Mouse (Mus musculus) midbrain, embryonic 13.5 days (tissue): ENCODE results near the gene Gxylt1. TPM values are rescaled to one million over a fixed set of nuclear protein-coding genes. Genes with fewer than 3 reads are reported as not detected.

Experiments
- ATAC-seq: fragments of 200-750 bp; cut with Nextera tagmentation; 2 replicates; pipeline ENCODE4 v1.8.0; 2017; ENCODE audit warnings: mild to moderate bottlenecking, moderate TSS enrichment, moderate library complexity
- H3K27ac ChIP-seq: fragments of 300-500 bp; sonication (generic); 2 replicates; pipeline ENCODE4 v1.5.1; 2015; ENCODE audit warnings: inconsistent platforms, mild to moderate bottlenecking, moderate library complexity
- H3K27me3 ChIP-seq: fragments of 300-500 bp; sonication (generic); 2 replicates; pipeline ENCODE4 v1.6.1; 2015; ENCODE audit warnings: mild to moderate bottlenecking, inconsistent platforms
- H3K36me3 ChIP-seq: fragments of 300-500 bp; sonication (generic); 2 replicates; pipeline ENCODE4 v1.6.1; 2015; ENCODE audit warnings: mild to moderate bottlenecking, inconsistent platforms
- H3K4me1 ChIP-seq: fragments of 300-500 bp; sonication (generic); replicated peaks from 2 replicates; pipeline ENCODE4 v1.6.1; 2015; ENCODE audit warnings: inconsistent platforms
- H3K4me2 ChIP-seq: fragments of 300-500 bp; sonication (generic); replicated peaks from 2 replicates; pipeline ENCODE4 v1.6.1; 2015; ENCODE audit warnings: moderate library complexity, mild to moderate bottlenecking, inconsistent platforms
- H3K4me3 ChIP-seq: fragments of 300-500 bp; sonication (generic); replicated peaks from 2 replicates; pipeline ENCODE4 v1.5.1; 2015; ENCODE audit warnings: mild to moderate bottlenecking, inconsistent platforms
- H3K9ac ChIP-seq: fragments of 300-500 bp; sonication (generic); replicated peaks from 2 replicates; pipeline ENCODE4 v1.6.1; 2015; ENCODE audit warnings: mild to moderate bottlenecking, inconsistent platforms
- H3K9me3 ChIP-seq: fragments of 300-500 bp; sonication (generic); 2 replicates; pipeline ENCODE4 v1.6.1; 2016; ENCODE audit warnings: mild to moderate bottlenecking, inconsistent platforms
- WGBS: fragments of 180-500 bp; shearing (Covaris S2); methylation state at CpG from one replicate; pipeline ENCODE4 v1.1.7; 2015; 5-methylcytosine and 5-hydroxymethylcytosine counted together
- polyA plus RNA-seq: library from polyadenylated mRNA; unstranded; fragments of >200 nt; fragmentation: Nextera tagmentation; extraction: Ambion mirVana; gene quantifications from 2 replicates; pipeline ENCODE4 v1.2.1, GENCODE M21; 2015

Gxylt1 gene
- polyA plus RNA-seq, 1 experiment from 2014 or later: 9.3 TPM

DNA sequence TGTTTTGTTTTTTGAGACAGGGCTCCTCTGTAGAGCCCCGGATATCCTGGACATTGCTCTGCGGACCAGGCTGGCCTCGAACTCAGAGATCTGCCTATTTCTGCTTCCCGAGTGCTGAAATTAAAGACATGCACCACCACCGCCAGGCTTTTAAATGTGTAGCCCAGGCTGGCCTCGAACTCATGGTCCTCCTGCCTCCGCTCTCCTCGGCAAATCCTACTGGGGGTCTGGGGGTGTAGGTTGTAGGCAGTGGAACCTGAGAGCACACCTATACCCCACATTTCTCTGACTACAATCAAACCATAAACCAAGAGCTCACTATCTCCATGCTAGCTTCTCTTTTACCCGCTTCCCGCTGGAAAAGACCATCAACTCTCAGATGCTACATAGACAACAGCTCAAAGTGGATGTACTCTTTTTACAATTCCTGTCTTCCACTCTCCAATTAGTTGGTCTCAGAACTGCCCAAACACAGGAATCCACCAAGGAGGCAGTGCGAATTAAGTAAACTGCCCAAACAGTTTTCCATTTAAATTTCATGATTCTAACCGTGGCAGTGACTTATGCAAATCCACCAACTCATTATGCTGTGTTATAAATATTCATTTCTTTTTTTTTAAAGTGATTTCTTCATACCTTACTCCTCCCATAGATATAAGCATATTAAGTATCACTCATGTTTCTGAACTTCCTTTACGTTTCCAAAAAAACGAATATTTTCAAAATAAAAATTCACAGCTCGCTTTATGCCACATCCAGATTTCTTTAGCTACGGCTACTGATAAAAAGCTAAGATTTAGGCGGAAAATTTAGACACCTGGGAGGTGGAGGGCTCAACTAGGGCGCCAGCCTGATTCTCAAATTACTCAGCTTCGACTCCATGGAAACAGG is 946 bp downstream of the Gxylt1 start:
- H3K4me1 ChIP-seq: peaks cover 37% of the 10 kb centered on the region
- no peaks in the 10 kb centered on the region for H3K9me3 ChIP-seq
- H3K4me3 ChIP-seq: peak overlapping the region; percentile 78
- peak overlapping the region; percentile 90 for H3K4me2 ChIP-seq
- H3K36me3 ChIP-seq: peaks cover 8% of the 10 kb centered on the region; the same call in 1 of the 2 replicates
- H3K9ac ChIP-seq: peak overlapping the region; percentile 82
- H3K27ac ChIP-seq: peak overlapping the region; percentile 90
- no peak for ATAC-seq
- no peaks in the 10 kb centered on the region for H3K27me3 ChIP-seq
- WGBS: 43% methylated on average over 19 of the region's 19 CpGs

DNA sequence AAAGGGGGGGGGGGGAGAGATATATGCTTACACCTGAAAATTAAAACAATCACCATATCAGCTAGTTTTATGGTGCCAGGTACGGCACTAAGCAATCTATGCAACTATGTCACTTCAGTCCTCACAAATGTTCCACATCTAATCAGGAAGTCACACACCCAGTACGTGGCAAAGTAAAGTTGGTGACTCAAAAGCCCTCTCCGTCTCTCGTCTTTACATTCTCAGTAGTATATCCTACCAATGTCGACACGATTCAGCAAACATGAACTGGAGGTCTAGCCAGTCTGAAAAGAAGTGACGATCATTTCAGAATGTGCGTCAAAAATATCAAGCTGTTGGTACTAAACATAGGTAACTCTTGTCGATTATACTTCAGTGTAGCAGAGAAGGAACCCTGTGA is 2.0 kb downstream of the Gxylt1 start:
- peaks cover 8% of the 10 kb centered on the region; the same call in 1 of the 2 replicates for H3K36me3 ChIP-seq
- no peaks in the 10 kb centered on the region for H3K27me3 ChIP-seq
- no peak for ATAC-seq
- H3K4me2 ChIP-seq: 0 out of 2 replicates have a peak overlapping the region, but pooled peaks have one; percentile 19
- no peak overlapping the region for H3K9ac ChIP-seq
- no peak overlapping the region for H3K27ac ChIP-seq
- WGBS: 93% methylated on average over 9 of the region's 9 CpGs
- H3K4me1 ChIP-seq: peaks cover 37% of the 10 kb centered on the region
- no peaks in the 10 kb centered on the region for H3K9me3 ChIP-seq
- H3K4me3 ChIP-seq: no peak overlapping the region

DNA sequence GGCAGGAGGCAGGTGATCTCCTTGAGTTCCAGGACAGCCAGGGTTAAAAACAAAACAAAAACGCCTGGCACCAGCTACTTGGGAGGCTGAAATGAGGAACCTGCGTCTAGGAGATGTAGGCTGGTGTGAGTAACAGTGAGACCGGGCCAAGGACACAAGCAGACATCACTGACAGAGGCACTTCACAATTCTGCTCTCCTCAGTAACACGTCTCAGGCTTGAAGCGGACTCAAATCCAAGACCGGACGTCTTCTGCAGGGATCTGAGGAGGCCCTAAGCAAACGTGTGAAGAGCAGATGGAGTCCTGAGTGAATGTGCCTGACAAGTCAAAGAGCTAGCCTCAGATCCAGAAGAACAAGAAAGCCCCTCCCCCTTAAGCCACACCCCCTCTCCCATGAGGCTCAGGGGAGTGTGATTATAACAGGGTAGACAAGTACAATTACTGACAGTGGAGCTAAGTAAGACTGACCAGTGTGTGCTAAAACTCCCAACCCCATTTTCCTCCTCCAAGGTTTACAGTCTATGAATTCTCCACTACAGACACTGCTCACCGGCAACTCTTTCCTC is 4.6 kb downstream of the Gxylt1 start:
- no peak for ATAC-seq
- no peak overlapping the region for H3K4me2 ChIP-seq
- WGBS: 86% methylated on average over 9 of the region's 9 CpGs
- H3K36me3 ChIP-seq: peaks cover 8% of the 10 kb centered on the region; the same call in 1 of the 2 replicates
- H3K9ac ChIP-seq: no peak overlapping the region
- no peaks in the 10 kb centered on the region for H3K27me3 ChIP-seq
- H3K4me1 ChIP-seq: peaks cover 34% of the 10 kb centered on the region
- H3K9me3 ChIP-seq: no peaks in the 10 kb centered on the region
- no peak overlapping the region for H3K27ac ChIP-seq
- no peak overlapping the region for H3K4me3 ChIP-seq

DNA sequence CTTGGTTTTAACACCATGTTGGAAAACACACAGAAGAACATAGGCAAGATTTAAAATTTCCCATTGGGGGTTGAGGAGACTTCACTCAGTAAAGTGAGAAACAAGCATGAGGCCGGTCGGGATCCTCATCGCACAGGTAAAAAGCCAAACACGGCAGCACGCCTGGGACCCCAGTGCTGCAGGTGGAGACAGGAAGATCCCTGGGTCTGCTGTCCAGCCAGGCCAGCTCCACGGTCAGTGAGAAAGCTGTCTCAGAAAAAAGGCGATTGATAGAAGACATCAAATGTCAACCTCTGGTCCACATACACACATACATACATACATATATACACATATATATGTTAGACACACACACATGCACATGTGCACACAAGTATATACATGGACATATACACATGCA is 5.4 kb downstream of the Gxylt1 start:
- Histone ChIP-seq H3K4me2 (no peak overlapping the region), H3K27ac (no peak overlapping the region), H3K4me3 (no peak overlapping the region), H3K36me3 (peaks cover 8% of the 10 kb centered on the region; the same call in 1 of the 2 replicates), H3K27me3 (no peaks in the 10 kb centered on the region), H3K9me3 (no peaks in the 10 kb centered on the region), H3K4me1 (peaks cover 34% of the 10 kb centered on the region), H3K9ac (no peak overlapping the region)
- ATAC-seq: no peak
- 97% methylated on average over 7 of the region's 7 CpGs for WGBS

DNA sequence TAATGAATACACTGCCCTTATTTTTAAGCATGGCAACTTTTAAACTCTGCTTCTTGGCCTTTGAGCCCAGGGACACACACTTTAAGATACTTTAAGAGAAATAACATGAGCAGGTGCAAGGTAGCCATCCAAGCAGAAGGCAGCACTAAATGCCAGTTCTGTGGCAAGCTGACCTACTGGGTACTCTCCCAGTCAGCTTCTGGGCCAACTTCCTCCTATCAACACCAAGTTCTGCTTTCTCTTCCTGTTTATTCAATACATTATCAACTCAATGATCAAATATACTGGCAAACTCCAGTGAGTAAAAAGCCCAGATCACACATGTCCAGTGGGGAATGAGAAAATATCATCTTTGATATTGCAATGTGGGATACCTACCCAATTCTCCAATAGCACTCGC is 7.0 kb downstream of the Gxylt1 start:
- WGBS: 93% methylated on average over 1 of the region's 1 CpGs
- Histone ChIP-seq H3K27ac (no peak overlapping the region), H3K4me2 (no peak overlapping the region), H3K9me3 (no peaks in the 10 kb centered on the region), H3K27me3 (no peaks in the 10 kb centered on the region), H3K4me1 (peaks cover 22% of the 10 kb centered on the region), H3K4me3 (no peak overlapping the region), H3K36me3 (peaks cover 8% of the 10 kb centered on the region; the same call in 1 of the 2 replicates), H3K9ac (no peak overlapping the region)
- no peak for ATAC-seq

DNA sequence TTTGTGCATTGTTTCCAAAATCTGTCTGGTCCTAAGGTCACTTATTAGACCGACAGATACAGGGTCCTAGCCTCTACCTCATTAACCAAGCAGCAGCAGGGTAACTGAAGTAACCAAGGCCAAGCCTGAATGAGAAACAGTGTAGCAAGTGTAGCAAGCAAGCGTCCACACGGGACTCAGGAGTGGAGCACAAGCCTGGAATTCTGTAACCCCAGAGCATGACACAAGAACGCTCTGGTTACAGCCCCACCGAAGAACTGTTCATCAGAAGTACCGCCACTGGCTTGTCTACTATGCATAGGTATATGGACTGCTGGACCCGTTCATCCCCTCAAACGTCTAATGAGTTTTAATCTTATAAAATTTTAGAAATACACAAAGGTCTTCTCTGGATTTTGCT is 7.5 kb downstream of the Gxylt1 start:
- Histone ChIP-seq H3K36me3 (peaks cover 8% of the 10 kb centered on the region; the same call in 1 of the 2 replicates), H3K4me3 (no peak overlapping the region), H3K9me3 (no peaks in the 10 kb centered on the region), H3K4me2 (no peak overlapping the region), H3K4me1 (peaks cover 17% of the 10 kb centered on the region; the same call in 1 of the 2 replicates), H3K9ac (no peak overlapping the region), H3K27ac (no peak overlapping the region), H3K27me3 (no peaks in the 10 kb centered on the region)
- ATAC-seq: no peak
- WGBS: 83% methylated on average over 8 of the region's 8 CpGs

DNA sequence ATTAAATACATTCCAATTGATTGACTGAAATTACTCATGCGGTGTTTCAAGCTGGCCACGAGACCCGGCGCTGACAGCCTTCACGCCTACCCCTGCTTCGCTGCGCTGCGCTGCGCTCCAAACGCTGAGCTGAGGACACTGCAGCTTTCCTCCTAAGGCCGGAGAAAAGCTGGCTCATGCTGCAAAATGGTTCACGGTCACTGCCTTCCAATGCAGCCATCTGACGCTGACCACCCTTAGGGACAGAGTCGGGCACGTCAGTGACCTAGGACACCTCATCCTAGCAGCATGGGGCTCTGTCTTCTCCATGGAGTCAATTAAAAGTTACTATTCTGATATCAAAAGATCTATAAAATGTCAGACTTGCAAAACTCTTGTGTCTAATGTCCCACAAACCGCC is 8.6 kb downstream of the Gxylt1 start:
- 69% methylated on average over 16 of the region's 16 CpGs for WGBS
- Histone ChIP-seq H3K27ac (no peak overlapping the region), H3K9me3 (no peaks in the 10 kb centered on the region), H3K4me1 (0 out of 2 replicates have a peak, but pooled peaks cover 14% of the 10 kb centered on the region), H3K36me3 (peaks cover 10% of the 10 kb centered on the region), H3K4me2 (no peak overlapping the region), H3K4me3 (no peak overlapping the region), H3K9ac (no peak overlapping the region), H3K27me3 (no peaks in the 10 kb centered on the region)
- ATAC-seq: no peak

DNA sequence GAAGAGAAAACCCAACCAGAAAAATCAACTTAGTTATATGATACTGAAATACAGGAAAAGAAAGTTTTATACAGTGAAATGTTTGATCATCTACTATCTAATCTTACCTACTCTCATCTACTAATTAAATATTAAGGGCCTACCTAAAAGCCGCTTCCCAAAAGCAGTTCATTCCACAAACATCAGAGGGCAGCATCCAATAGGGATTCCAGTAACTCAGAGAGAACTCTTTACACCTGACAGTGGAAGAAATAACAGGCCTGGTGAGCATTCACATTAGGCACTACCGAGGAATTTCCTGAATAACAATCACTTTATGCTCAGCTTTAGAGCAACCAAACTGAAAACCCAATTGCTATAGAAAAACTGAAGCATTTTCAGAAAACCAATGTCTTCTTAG is 9.3 kb downstream of the Gxylt1 start:
- H3K36me3 ChIP-seq: peaks cover 15% of the 10 kb centered on the region
- no peak overlapping the region for H3K9ac ChIP-seq
- 0 out of 2 replicates have a peak, but pooled peaks cover 13% of the 10 kb centered on the region for H3K4me1 ChIP-seq
- H3K4me3 ChIP-seq: no peak overlapping the region
- no peaks in the 10 kb centered on the region for H3K9me3 ChIP-seq
- no peaks in the 10 kb centered on the region for H3K27me3 ChIP-seq
- no peak overlapping the region for H3K27ac ChIP-seq
- H3K4me2 ChIP-seq: no peak overlapping the region
- ATAC-seq: no peak
- 63% methylated on average over 2 of the region's 2 CpGs for WGBS

DNA sequence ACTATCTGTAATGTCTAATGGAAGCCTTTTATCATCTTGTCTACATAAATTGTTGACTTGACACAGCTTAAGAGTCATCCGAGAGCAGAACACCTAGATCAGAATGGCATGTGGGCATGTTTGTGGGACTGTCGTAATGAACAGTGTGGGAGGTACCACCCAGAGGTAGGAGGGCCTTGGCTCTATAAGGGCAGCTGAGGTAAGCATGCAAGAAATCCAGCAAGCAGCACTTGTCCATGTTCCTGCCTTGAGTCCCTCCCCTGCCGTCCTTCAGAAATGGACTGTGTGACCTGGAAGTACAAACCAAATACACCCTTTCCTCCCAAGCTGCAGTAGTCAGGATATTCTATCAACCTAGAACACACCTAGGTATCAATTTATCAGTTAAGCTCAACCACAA is 9.7 kb downstream of the Gxylt1 start:
- no peak overlapping the region for H3K27ac ChIP-seq
- ATAC-seq: no peak
- WGBS: 84% methylated on average over 3 of the region's 3 CpGs

DNA sequence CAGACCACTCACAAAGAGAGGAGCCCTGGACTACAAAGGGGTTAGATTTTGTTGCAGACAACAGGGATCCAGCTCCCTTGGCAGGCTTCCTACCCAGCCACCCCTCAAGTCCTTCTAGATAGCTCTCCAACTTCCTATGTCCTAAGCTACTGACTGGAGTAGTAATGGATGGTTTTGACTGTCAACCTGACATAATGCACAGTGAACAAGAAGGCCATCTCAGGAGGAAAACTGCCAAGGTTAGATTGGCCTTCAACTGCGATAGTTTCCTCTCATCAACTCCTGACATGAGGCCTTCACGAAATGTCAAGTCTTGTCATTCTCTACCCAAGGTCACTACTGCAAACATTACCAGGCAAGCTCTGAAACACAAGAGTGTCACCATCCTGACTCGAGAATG is 10.8 kb downstream of the Gxylt1 start:
- Histone ChIP-seq H3K9me3 (no peaks in the 10 kb centered on the region), H3K4me2 (no peak overlapping the region), H3K9ac (no peak overlapping the region), H3K36me3 (peaks cover 7% of the 10 kb centered on the region), H3K4me1 (0 out of 2 replicates have a peak, but pooled peaks cover 8% of the 10 kb centered on the region), H3K4me3 (no peak overlapping the region), H3K27ac (no peak overlapping the region), H3K27me3 (no peaks in the 10 kb centered on the region)
- 90% methylated on average over 3 of the region's 3 CpGs for WGBS
- ATAC-seq: no peak

More for the DNA sequence above, 9.7 kb downstream of the Gxylt1 start:
- Histone ChIP-seq H3K4me2 (no peak overlapping the region), H3K27me3 (no peaks in the 10 kb centered on the region), H3K4me1 (0 out of 2 replicates have a peak, but pooled peaks cover 8% of the 10 kb centered on the region), H3K9me3 (no peaks in the 10 kb centered on the region), H3K36me3 (peaks cover 15% of the 10 kb centered on the region), H3K4me3 (no peak overlapping the region), H3K9ac (no peak overlapping the region)

DNA sequence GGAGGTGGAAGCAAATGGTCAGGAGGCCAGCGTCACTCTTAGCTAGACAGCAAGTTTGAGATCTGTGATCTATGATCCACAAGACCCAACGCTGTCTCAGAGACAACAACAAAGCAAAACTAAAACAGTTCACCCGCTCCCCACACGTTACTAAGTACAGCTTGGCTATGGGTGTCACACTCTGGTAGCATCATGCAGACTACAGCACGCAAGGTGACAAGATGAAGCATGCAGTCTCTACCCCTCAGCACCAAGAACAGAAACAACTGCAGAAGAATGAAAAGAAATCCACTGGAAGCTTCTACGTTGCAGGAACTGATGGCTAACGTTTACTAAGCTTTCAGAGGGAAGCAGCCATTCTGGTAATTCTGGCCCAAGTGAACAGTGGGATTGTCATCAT is 11.4 kb downstream of the Gxylt1 start:
- Histone ChIP-seq H3K27ac (no peak overlapping the region), H3K4me2 (no peak overlapping the region), H3K9ac (no peak overlapping the region), H3K4me1 (0 out of 2 replicates have a peak, but pooled peaks cover 8% of the 10 kb centered on the region), H3K27me3 (no peaks in the 10 kb centered on the region), H3K4me3 (no peak overlapping the region), H3K9me3 (no peaks in the 10 kb centered on the region), H3K36me3 (peaks cover 7% of the 10 kb centered on the region)
- no peak for ATAC-seq
- 89% methylated on average over 7 of the region's 7 CpGs for WGBS

DNA sequence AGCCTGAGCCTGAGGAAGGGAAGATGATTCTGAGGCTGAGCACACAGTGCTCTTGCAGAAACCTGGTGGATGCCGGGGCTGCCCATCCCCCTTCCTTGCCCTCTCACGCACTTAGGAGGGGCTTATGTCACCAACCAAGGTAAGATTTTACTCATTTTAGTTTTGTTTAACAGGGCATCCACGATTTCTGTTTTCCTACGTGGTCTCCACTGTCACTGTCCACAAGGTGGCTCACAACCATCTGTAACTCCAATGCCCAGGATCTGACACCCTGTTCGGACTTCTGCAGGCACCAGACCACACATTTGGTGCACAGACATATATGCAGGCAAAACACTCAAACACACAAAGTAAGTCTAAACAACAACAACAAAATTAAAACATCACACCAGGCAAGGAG is 12.2 kb downstream of the Gxylt1 start:
- 0 out of 2 replicates have a peak, but pooled peaks cover 8% of the 10 kb centered on the region for H3K4me1 ChIP-seq
- WGBS: 75% methylated on average over 5 of the region's 5 CpGs
- no peak overlapping the region for H3K4me3 ChIP-seq
- H3K9ac ChIP-seq: no peak overlapping the region
- ATAC-seq: no peak
- no peaks in the 10 kb centered on the region for H3K27me3 ChIP-seq
- H3K9me3 ChIP-seq: no peaks in the 10 kb centered on the region
- no peak overlapping the region for H3K27ac ChIP-seq
- H3K36me3 ChIP-seq: peaks cover 14% of the 10 kb centered on the region
- H3K4me2 ChIP-seq: no peak overlapping the region
